Mouse (Mus musculus) liver, adult (tissue): ENCODE data around the gene Trmt5.

Experiments
- GATA4 ChIP-seq: IDR thresholded peaks from 2 replicates; pipeline ENCODE4 v1.6.1; 2014; ENCODE audit warnings: mild to moderate bottlenecking, low read length; ENCODE audit not compliant: insufficient replicate concordance

Gene Trmt5

GRCm38 (mm10) chr12:73286287-73287092, at the start of gene Trmt5, which contains the start of gene Slc38a6:
Gene Trmt5, minus strand, starts transcription at chr12:73286710.
Gene Slc38a6, plus strand, starts transcription at chr12:73286779.
- TF ChIP-seq GATA4: peak; percentile 59; the same call in 1 of the 2 replicates

DNA sequence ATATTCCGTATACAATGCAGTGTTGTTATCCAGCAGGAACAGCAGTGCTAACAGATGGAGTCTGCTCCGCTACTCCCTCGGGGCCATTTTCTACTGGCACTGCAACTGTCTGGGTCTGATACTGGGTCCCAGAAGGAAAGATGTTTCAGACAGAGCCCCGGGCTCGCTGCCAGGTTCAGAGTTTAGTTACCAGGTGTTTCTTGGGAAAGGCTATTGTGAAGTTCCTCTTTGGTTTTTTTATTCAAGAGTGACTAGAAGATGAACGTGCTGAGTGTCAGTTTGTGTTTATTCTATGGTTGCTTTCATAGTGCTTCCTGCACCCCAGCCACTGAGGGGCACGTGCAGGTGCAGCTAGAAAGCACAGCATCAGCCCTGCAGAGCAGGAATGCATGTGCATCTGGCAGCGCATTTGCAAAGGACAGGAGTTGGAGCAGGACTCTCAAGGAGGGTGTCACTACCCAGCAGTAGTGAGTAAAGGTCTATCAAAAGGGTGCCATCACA, 47.6 kb upstream of the Trmt5 start:
- TF ChIP-seq GATA4: no peak

- TF ChIP-seq GATA4: no peak
Measured at GRCm38 (mm10) chr12:73332701-73333100, 46.2 kb upstream of the Trmt5 start.

GRCm38 (mm10) chr12:73330236-73330635, 43.7 kb upstream of the Trmt5 start:
- TF ChIP-seq GATA4: no peak

- no peak for TF ChIP-seq GATA4
Measured at GRCm38 (mm10) chr12:73328448-73329167, 42.1 kb upstream of the Trmt5 start.

- TF ChIP-seq GATA4: no peak
Measured at GRCm38 (mm10) chr12:73327381-73327780, 40.9 kb upstream of the Trmt5 start.

GRCm38 (mm10) chr12:73325617-73326016, 39.1 kb upstream of the Trmt5 start:
- TF ChIP-seq GATA4: no peak

DNA sequence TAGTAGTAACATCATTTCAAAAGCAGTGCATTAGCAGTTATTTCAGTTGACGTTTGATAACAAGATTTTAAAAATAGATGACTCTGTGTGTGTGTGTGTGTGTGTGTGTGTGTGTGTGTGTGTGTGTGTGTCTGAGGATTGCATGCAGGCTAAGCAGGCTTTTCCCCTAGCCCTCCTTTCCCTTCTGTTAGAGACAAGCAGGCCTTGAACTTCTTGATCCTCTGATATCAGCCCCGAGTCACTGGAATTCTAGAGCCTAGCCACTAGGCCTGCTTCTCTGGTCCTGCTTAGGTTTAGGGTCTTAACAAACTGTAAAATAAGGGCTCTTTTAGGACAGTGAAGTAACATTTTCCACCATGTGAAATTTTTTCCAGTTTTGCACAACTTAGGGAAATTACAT, 38.7 kb upstream of the Trmt5 start:
- no peak for TF ChIP-seq GATA4

GRCm38 (mm10) chr12:73324742-73325141, 38.2 kb upstream of the Trmt5 start:
- no peak for TF ChIP-seq GATA4

DNA sequence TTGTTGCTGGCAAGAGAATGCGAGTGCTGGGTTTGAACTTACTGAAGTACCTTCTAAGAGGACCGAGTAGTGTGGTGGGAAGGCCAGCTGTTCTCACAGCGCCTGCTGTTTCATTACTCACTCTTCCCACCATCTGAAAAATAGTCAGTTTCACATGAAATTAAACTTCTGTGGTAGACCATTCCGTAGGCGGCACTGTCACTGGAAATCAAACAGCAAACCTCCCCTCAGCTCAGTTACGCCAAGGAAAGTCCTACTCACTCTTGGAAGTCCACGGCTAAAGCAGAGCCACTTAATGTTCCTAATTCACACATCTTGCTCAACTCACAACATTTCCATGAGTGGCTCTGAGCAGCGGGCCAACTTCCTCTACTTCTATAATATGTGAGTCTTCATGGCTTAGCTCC, 37.7 kb upstream of the Trmt5 start:
- no peak for TF ChIP-seq GATA4

GRCm38 (mm10) chr12:73317706-73318686, 31.5 kb upstream of the Trmt5 start:
- no peak for TF ChIP-seq GATA4

DNA sequence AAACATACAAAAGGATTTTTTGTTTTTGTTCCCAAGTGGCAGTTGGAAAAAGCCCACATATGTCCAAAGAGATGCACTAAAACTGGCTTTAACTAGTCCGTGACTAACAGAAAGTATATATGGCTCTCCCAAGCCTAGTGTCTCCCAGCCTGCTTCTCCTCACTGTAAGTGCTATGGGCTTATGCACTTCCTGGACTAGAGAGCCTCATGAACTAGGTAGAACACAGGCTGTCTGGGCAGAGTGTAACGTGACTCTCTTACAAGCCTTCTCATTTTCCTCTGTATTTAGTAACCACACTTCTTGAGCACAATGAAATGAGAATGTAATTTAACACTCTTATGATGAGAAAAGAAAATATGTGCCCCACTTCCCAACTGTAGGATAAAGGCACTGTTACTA, 22.2 kb upstream of the Trmt5 start:
- TF ChIP-seq GATA4: no peak

- TF ChIP-seq GATA4: no peak
Measured at GRCm38 (mm10) chr12:73307750-73308149, 21.2 kb upstream of the Trmt5 start.

GRCm38 (mm10) chr12:73304636-73305035, 18.1 kb upstream of the Trmt5 start:
- no peak for TF ChIP-seq GATA4

GRCm38 (mm10) chr12:73300531-73300930, 14.0 kb upstream of the Trmt5 start:
- TF ChIP-seq GATA4: no peak
